Mouse (Mus musculus) frontal cortex, postnatal 14 days (tissue): ENCODE data around the gene AA986860.

ENCODE experiments used
- DNase-seq, 2 experiments: peaks; one replicate each; pipeline ENCODE4 v3.0.0; 2022; ENCODE audit warnings: low spot score in 2 of 2

The AA986860 gene

DNA sequence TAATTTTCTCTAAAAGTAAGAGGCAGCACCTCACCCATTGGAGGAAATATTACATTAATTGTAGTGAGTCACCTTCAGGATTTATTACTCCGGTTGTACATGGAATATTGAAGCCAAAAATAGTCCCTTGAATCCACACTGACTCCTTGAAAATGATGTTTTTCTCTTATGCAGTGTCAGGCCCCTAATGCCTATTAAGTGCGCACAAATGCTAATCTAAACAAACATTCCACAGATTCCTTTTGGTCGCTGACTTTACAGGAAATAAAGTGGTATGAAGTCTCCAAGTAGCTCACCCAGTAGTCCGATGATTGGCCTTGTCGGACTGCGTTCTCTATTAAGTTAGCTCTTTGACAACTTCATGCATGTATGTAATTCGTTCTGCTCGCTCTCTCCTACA lies 3.1 kb downstream of the AA986860 start:
- no peak for DNase-seq

DNA sequence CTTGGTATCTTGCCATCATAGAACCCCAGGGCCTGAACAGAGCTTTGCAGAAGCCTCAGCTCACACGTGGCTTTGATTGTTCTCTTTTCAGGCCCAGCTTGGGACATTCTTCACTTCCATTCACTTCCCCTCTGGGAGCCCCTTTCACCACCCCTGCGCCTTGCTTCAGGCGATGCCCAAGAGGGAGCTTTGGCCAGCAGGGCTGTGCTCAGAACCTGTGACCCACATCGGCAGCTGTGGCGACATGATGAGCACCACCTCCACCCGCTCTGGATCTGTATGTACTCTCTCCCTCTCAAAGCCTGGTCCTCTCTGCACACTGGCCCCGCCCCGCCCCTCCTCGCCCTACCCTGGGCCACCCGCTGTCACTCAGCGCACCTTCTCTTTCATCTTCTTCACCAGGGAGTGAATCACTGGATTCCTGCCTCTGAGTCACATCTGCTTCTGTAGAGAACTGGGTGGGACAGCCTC lies 5.7 kb downstream of the AA986860 start:
- no peak for DNase-seq

DNA sequence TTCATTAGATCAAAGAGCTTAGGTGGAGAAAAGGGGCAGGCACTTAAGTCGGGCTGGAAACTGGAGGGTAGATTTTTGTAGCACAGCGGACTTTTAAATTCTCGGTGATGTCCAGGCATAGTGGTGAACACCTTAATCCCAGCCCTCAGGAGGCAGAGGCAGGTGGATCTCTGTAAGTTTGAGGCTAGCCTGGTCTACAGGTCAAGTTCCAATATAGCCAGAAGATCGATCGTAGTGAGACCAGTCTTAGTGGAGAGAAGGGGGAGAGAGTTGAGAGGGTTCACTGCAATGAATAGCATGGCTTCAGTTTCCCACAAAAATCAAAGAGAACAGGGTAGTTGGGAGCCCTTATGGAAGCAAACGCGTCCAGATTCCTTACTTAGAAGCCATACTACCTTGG lies 6.1 kb downstream of the AA986860 start:
- no peak for DNase-seq

DNA sequence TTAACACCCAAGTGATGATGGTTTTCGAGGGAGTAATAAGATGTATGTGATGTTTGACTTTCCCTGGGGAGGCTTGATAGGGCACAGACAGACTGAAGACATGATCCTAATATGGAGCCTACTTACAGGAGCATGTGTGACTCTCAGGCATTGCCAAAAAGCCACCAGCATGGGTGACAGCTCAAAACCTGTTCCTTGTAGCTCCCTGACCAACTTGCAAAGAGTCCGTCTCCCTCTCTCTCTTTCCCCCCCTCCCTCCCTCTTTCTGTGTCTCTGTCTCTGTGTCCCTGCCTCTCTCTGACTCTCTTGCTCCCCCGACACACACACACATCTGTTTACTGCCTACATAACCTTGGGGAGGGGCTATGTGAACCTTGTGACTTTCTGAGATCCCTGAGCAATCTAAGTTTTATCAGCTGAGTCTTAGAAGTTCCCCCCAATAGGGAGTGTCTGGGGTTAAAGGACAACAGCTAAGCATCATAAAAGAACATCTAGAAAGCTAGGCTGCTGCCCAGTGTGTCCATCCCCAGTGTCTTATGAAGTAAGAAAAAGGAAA lies 6.9 kb downstream of the AA986860 start:
- DNase-seq: no peak

DNA sequence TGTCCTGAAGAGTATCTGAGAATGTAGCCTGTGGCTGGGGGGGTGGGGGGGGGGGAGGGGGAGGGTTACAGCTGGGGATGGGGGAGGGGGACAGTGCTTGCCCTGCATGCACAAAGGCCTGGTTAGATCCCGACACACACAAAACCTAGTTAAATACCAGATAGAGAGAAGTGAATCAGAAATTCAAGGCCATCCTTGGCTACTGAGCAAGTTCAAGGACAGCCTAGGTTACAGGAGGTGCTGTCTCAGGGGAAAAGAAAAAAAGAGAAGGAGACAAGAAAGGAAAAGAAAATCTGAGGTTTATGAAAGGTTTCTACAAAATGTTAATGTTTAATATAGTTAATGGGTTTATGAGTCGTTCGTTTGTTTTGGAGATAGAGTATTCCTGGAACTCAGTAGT lies 7.9 kb downstream of the AA986860 start:
- no peak for DNase-seq

DNA sequence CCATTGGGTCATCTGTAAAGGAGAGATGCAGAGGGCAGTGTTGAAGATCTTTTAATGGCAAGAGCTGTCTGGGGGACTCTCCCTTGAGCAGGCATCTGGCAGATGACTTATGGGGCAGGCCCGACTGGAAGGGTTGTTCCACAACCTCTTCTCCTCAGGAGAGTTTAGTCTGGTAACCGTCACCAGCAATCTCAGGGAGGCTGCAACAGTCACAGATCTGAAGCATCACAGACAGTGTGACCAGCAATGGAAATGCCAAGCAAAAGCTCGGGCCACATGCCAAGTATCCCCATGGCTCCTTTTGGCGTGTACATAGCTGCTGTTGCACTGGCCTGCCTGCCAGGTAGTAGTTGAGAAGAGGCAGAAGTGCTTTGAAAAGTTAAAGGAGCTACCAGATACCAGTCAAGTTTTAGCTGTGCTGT lies 8.5 kb downstream of the AA986860 start:
- DNase-seq: no peak

DNA sequence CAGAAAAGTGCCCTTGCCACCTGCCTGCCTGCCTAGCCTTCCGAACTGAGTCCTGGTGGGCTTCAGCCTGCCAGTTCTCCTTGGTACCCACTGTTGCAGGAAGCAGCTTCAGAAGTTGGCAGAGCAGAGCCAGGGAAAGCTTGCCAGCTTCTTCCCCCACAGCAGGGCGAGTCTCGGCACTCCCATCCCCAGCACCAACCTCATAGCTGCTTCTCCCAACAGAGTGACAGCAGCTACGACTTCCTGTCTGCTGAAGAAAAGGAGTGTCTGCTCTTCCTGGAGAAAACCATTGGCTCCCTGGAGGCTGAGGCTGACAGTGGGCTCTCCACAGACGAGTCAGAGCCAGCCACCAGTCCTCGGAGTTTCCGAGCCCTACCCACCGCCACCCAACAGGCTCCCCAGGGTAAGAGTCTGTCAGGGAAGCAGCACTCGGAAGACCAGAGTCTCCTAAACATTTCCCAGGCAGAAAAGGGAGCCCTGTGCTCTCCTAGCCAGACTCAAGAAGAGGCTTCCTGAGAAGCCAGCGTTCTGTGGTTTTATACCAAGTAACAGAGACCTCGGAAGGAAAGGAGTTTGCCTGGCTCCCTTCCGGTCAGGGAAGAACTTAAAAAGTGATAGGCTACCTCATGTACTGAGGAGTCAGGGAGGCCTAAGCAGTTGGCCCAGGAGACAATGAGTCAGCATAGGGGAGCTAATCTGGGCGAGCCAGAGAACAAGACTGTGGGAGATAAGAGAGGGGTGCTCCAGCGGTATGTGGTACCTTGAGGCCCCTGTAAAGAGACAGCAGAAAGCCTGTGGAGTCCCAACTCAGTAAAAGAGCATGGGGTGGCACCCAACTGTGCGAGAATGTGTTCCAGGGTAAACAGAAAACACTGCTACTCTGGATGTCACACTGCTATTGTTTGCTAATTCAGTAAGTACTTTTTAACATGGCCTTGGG lies 9.3 kb downstream of the AA986860 start:
- DNase-seq: peak in 1 of 2 experiments; percentile 52

DNA sequence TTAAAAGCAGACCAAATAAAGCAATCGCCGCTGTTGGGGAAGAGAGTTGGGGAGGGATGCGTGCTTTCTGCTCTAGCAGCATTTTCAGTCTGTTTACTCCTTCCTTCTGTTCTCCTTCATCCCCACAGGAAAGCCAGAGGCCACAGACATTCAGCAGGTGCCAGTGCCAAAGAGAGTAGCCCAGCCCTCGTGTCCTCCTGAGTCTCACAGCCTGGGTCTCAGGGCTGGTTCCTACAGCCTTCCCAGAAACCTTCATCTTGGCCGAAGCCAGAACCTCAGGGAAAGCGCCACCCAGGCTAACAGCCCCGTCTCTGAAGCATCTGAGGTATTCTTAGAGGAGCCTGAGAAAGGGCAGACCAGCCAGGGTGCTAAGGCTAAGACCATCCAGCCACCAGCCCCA lies 10.4 kb downstream of the AA986860 start:
- DNase-seq: no peak

DNA sequence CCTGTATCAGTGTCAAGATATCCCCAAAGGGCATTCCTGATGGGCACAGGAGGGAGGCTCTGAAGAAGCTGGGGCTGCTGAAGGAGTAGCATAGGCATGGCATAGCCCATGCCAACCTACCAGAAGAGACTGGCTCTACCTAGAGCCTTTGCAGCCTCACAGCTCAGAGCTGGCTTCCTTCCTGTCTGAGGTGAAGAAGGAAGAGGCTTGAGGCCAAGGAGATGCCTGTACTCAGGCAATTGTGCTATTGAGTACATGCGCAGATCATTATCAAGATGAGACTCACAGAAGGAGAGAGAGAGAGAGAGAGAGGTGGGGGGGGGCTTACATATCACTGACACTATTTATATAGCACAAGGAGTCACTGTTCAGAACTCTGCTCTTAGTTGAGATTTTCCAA lies 12.0 kb downstream of the AA986860 start:
- no peak for DNase-seq

DNA sequence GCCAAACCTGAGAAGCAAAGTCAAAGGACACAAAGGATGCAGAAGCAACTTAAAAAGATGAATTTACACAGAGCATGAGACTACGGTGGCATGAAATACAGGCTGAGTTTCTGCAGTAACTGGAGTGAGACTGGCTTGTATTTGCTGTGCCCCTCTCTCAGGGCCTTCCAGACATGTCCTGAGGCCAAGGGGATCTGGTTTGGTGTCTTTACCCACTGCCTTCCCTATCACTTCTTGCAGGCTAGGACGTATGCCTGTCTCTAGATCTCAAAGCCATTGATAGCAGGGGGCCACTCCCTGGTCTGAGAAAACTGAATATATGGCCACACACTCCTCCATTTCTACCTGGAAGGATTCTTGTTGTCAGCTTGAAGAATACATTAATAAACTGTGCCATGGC lies 12.4 kb downstream of the AA986860 start:
- no peak for DNase-seq

DNA sequence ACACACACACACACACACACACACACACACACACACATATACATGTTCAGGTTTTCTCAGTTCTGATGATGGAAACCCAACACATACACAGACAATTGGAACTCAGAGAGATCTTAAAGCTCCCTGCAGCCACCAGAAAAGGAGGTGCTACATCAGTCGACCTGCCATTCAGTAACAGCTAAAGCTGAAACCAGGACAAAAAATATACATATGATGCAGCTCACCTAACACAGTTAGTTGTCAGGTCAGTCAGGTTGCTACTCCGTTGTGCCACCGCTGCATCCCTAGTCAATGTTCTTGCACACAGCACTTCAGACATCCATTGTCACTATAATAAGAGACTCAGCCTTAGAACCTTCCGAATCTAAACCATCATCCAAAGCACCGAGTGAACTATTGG lies 13.2 kb downstream of the AA986860 start:
- DNase-seq: no peak

DNA sequence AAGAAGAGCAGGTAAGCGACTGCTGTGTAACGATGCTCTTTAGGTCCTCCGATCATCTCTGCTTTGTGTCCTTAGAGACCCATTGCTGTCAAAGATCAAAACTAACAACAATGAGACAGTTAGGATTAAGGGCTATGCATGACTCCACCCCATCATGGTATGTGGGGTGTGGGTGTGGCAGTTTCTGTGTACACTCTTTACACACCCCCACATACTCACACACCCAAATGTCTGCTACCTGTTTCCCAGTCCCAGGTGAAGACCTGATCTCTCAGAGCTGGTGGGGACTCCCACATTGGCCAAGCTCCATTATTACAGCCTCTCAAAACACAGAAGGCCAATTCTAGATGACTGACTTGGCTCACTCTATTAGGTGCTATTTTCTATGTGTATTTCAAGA lies 13.8 kb downstream of the AA986860 start:
- no peak for DNase-seq

DNA sequence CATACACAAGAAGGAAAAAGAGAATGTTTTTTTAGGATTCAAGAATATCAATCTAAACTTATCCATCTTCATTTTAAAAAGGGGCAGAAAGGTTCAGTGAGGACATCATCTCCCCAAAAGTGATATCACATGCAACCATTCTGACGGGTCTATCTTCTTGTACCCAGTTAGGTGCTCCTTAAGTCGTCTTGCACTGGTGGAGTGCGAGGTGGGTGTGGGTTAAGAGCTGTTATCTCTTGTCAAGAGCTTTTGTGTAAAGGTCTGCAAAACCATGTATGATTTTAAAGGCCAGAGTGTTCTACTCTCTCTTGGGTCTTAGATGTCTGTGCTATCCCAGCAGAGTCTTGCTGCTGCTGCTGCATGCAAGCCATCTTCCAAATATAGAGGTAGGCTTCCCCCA lies 15.0 kb downstream of the AA986860 start:
- no peak for DNase-seq

DNA sequence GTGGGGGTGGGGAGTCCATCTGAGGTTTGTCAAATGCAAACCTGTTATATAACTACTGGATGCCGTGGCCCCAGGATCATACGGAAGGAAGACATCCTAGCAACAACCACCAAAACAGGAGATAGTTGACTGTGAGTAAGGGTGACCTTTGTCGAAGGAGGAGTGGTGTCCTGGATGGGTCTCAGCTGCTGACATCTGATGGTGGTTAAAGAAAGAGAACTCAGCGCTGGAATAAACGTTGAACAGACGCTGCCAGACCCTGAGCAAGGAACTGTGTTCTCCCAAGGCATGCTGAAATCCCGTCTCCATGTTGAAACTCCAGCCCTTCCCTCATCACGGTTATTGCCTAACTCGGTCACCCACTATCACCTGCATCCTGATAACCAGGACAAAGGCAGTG lies 27.9 kb downstream of the AA986860 start:
- DNase-seq: no peak

DNA sequence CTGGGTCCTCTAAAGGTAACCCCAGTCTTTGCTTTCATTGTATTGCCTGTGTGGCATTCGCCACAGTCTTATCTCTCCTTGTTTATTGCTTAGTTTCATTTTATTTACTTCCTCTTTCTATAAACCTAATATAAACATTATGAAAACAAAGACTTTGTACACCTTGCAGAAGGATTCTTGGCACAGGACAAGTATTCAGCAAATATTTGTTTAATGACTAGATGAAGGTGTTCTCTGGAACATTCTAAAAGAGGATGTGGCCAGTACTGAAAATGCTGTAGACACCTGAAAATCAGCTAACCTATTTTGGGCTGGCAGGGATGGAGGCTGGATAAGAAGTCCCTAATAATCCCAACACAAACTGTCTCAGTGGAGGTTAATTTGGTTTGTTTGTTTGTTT lies 29.8 kb downstream of the AA986860 start:
- no peak for DNase-seq

DNA sequence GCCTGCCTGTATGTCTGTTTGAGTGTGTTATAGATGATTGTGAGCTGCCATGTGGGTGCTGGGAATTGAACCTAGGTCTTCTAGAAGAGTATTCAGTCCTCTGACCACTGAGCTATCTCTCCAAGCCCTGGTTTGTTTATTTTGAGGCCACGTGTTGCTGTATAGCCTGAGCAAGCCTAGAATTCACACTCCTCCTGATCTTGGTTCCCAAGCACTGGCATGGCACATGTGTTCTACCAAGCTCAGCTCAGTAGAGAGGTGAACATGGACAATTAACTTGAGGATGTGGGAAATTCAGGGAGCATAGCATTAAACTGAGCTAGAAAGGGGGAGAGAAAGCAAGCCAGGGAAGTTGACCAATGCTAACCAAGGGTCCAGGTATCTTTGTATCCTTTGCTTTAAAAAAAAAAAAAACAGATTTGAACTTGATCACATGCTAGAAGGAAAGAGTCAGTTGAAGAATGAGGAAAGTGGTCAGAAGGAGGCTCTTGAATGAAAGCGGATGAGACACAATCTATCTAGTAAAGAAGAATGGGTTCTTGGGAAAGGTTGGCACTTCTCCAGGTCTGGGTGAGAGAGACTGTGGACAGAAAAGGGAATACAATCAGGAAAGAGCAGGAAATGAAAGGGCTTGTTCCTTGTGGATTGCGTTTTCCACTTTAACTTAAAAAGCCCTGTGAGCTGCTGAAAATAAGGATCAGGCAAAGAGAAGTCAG lies 30.4 kb downstream of the AA986860 start:
- no peak for DNase-seq

DNA sequence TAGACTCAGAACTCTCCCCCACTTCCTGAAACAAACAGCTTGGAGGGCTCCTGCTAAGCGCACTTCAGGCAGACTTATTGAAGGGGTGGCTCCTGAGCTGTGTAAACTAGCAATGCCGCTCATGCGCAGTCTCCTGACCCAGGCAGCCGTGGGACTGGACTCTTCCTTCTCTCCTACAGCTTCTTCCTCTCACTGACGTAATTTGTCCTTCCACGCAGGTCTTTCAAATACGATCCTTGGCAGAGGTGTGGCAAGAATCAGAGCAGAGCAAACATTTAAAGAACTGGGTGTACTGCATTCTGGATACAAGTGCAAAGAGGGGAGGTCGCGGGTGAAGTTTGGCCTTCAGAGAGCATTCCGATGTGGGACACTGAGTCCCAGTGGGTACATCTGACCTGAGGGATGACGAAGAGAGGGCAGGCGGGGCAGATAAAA lies 32.3 kb downstream of the AA986860 start:
- no peak for DNase-seq

DNA sequence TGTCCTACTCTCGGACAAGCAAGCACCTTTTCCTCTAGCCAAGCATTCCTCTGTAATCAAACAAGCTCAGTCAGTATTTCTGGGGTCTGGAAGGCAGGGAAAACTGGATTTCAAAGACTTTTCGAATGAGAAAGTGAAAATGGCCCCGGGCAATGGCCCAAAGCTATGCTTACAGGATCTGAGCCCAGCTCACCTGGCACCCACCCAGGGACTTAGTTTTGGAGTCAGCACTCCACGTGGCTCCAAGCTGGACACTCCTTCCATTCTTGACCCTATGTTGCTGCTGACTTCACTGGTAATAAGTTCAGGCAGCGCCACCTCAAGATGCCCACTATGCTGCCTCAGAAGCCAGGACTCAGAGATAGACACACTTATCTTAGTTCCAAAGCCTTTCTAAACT lies 35.3 kb downstream of the AA986860 start:
- DNase-seq: no peak

DNA sequence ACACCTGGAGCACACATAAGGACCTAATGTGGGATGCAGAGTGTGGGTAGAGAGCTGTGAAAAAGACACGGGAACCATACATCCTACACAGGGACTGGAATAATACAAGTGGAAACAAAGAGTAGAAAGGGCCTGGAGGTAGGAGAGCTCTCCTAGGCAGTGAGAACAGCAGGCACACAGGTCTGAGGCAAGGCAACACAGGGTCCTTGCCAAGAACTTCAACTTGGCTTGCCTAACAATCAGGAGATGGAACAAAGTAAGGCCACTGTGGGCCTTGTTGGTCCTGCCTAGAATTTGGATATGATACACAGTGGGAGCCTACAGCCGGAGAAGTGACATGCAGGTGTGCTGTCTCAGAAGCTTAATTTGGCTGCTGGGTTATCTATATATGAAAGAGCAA lies 38.1 kb downstream of the AA986860 start:
- DNase-seq: no peak

DNA sequence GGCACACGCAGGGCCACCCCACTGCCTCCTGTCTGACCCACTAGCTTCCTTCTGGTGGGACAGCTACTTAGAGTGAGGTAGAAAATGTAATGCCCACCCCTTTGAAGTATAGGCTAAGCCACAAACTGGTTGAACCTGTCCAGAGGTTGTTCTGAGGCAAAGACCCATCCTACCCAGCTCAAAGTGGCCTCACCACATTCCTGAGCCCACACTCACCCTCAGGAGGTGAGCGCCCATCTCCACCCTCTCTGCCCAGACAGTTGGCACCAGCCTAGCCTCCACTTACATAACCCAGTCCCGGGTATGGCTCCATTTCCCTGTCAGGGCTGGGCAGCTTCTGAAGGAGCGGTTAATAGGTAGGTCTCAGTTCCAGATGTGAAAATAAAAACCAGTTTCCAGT lies 38.7 kb downstream of the AA986860 start:
- DNase-seq: no peak

DNA sequence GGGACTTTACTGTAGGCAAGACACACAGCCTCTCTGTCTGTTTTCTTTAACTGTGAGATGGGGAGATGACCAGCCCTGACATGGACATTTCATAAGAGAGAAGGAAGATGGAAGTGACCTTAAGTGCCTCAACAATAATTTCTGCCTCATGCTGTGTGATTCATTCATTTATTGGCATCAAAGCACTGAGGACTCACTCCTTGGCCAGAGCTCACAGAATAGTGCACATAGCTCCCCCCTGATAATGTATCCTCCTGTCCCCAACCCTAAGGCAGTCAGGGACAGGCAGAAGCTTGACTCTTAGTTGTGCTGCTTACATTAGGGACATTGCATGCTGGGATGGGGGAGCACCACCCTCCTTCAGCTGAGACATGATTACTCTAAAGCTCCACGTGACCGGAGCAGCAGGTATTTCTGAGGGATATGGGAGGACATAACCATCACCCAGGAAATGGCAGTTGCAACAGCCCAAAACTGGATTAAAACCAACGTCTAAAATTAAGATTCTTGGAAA lies 39.3 kb downstream of the AA986860 start:
- no peak for DNase-seq

DNA sequence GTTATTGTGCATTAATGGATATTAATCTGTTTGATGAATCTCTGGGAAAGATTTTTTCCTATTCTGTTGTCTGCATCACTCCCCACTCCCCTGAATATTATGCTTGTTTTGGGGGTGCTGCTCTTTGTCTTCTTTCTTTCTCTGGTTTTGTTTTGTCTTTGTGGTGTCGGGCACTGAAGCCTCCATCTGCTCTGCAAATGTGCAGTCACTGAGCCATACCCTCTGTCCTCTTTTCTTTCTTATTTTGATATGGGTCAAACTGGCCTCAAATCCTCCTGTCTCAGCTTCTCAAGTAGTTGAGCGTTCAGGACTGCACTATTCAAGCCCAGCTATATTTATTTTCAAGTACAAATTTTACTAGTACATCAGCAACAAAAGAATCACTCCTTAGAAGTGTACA lies 43.5 kb downstream of the AA986860 start:
- no peak for DNase-seq
